Mouse (Mus musculus) heart, adult 2 months (tissue): ENCODE measurements around the gene St3gal5.

Experiments
- CTCF ChIP-seq: fragments of 200-600 bp; IDR thresholded peaks from 2 replicates; pipeline ENCODE4 v1.8.1; 2022; ENCODE audit warnings: antibody characterized with exemption, mild to moderate bottlenecking, moderate library complexity
- EP300 ChIP-seq: fragments of 200-500 bp; IDR thresholded peaks from 2 replicates; pipeline ENCODE4 v1.6.1; 2011; ENCODE audit warnings: low read depth, low read length, control low read depth; ENCODE audit not compliant: insufficient read depth
- POLR2A ChIP-seq: fragments of 200-500 bp; IDR thresholded peaks from 2 replicates; pipeline ENCODE4 v1.6.1; 2011; ENCODE audit warnings: mild to moderate bottlenecking, low read depth, low read length, control low read depth; ENCODE audit not compliant: insufficient read depth

DNA sequence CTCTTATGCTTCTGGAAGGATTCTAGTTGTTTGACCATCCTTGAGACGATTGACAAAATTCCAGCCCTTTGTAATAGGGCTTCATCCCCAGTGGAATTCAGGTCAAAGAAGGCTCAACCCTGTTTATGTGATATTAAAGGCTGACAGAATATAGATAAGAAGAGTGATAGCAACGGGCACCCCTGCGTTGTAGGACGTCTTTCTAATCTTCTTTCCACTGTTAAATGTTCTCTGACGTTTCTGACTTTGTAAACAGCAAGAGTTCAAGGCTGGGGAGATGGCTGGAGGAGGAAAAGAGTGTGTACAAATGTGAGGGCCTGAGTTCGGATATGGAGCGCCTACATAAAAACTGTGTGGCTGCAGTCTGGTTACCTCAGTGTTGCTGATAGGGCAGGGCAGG lies 7.1 kb downstream of the St3gal5 start:
- TF ChIP-seq CTCF (no peak), POLR2A (no peak), EP300 (no peak)
